Comparison of ENCODE assay signal across 44 mouse cellular contexts in genomic region chr8:57273055-57273454, GRCm38 (mm10). TPM values are rescaled to one million over a fixed set of nuclear protein-coding genes. Genes with fewer than 3 reads are reported as not detected.
"Had no signal": no experiment of that assay in that cellular context is flagged by ENCODE, and none has a peak within 500 bp of the region (broad histone marks: within the 10 kb centered on the region; RNA-seq: fewer than 3 reads in every experiment).

No protein-coding gene starts in this region.

- H3K4me1 ChIP-seq: heart, embryonic 12.5 days; heart, embryonic 13.5 days; heart, embryonic 15.5 days; hindbrain, embryonic 10.5 days; hindbrain, embryonic 12.5 days; hindbrain, embryonic 13.5 days; hindbrain, embryonic 15.5 days; intestine, embryonic 15.5 days; kidney, embryonic 15.5 days had no signal

- ATAC-seq: hindbrain, embryonic 16.5 days; inflammation-experienced regulatory T-cells, adult 6 months; intestine, embryonic 15.5 days; intestine, embryonic 16.5 days; intestine, postnatal 0 days had no signal

- DNase-seq: heart, postnatal 10 days; heart, postnatal 14 days; heart, postnatal 36 days; heart, postnatal 4 days; kidney, adult 11 months; kidney, adult 18-20 months; kidney, adult 2 months; kidney, adult 8-10 months; kidney, adult 9 months; kidney, postnatal 10 days; kidney, postnatal 14 days; kidney, postnatal 25 days; kidney, postnatal 36 days; kidney, postnatal 4 days; layer of hippocampus, adult 9-11 months; layer of hippocampus, postnatal 36 days had no signal

- H3K27ac ChIP-seq: heart, embryonic 13.5 days; heart, embryonic 15.5 days; hindbrain, embryonic 10.5 days; hindbrain, embryonic 12.5 days; hindbrain, embryonic 13.5 days; hindbrain, embryonic 14.5 days; hindbrain, embryonic 15.5 days; intestine, embryonic 15.5 days; kidney, embryonic 15.5 days; kidney, postnatal 0 days; layer of hippocampus, adult 2 months; left cerebral cortex, adult 2 months had no signal

- H3K36me3 ChIP-seq: heart, embryonic 12.5 days; heart, embryonic 13.5 days; heart, embryonic 15.5 days; hindbrain, embryonic 10.5 days; hindbrain, embryonic 12.5 days; hindbrain, embryonic 13.5 days; hindbrain, embryonic 15.5 days; intestine, embryonic 15.5 days; kidney, embryonic 15.5 days had no signal

- H3K4me2 ChIP-seq: heart, embryonic 11.5 days; heart, embryonic 12.5 days; heart, embryonic 13.5 days; heart, embryonic 15.5 days; hindbrain, embryonic 12.5 days; hindbrain, embryonic 13.5 days; hindbrain, embryonic 14.5 days; hindbrain, embryonic 15.5 days; intestine, embryonic 15.5 days; kidney, embryonic 15.5 days had no signal

- H3K9me3 ChIP-seq: heart, embryonic 12.5 days; heart, embryonic 13.5 days; heart, embryonic 15.5 days; hindbrain, embryonic 10.5 days; hindbrain, embryonic 12.5 days; hindbrain, embryonic 13.5 days; hindbrain, embryonic 15.5 days; intestine, embryonic 15.5 days; kidney, embryonic 15.5 days had no signal

- H3K27me3 ChIP-seq: heart, embryonic 12.5 days; heart, embryonic 13.5 days; heart, embryonic 15.5 days; hindbrain, embryonic 12.5 days; hindbrain, embryonic 13.5 days; hindbrain, embryonic 15.5 days; intestine, embryonic 15.5 days; kidney, embryonic 15.5 days had no signal

- H3K9ac ChIP-seq: heart, embryonic 12.5 days; heart, embryonic 13.5 days; heart, embryonic 15.5 days; hindbrain, embryonic 12.5 days; hindbrain, embryonic 13.5 days; hindbrain, embryonic 14.5 days; hindbrain, embryonic 15.5 days; intestine, embryonic 15.5 days; kidney, embryonic 15.5 days had no signal

- H3K4me3 ChIP-seq: heart, embryonic 12.5 days; heart, embryonic 13.5 days; heart, embryonic 15.5 days; hindbrain, embryonic 10.5 days; hindbrain, embryonic 12.5 days; hindbrain, embryonic 13.5 days; hindbrain, embryonic 15.5 days; intestine, embryonic 15.5 days; kidney, embryonic 15.5 days; layer of hippocampus, adult 2 months; left cerebral cortex, adult 2 months had no signal

RNA-seq across cellular contexts. Expression of gene Hand2, which starts 47.7 kb away (rescaled TPM):
- total RNA-seq: hematopoietic stem cell, adult 5-6 weeks; layer of hippocampus, adult 18-20 months; layer of hippocampus, adult 2 months; layer of hippocampus, adult 8-10 months; layer of hippocampus, postnatal 10 days; layer of hippocampus, postnatal 14 days; layer of hippocampus, postnatal 25 days; layer of hippocampus, postnatal 36 days; left cerebral cortex, adult 18-20 months; left cerebral cortex, adult 2 months; left cerebral cortex, adult 8-10 months had no signal
- polyA plus RNA-seq: hindbrain, embryonic 10.5 days; hindbrain, embryonic 11.5 days; hindbrain, embryonic 12.5 days; hindbrain, embryonic 13.5 days; hindbrain, embryonic 14.5 days; hindbrain, embryonic 15.5 days; hindbrain, embryonic 16.5 days; inflammation-experienced regulatory T-cells, adult 6 months; kidney, embryonic 14.5 days; kidney, postnatal 0 days had no signal
